Mouse (Mus musculus): ENCODE measurements around the gene Tbl1xr1. TPM values are rescaled to one million over a fixed set of nuclear protein-coding genes. Genes with fewer than 3 reads are reported as not detected.

Tbl1xr1 gene
- polyA plus RNA-seq, 1 experiment: 14.7 TPM

- H3K79me2 ChIP-seq (ENCODE audit: control insufficient read depth, insufficient read depth): peaks cover 94% of the 10 kb centered on the region
- no peak overlapping the region for H3K4me2 ChIP-seq (ENCODE audit: low read depth)
- no peaks in the 10 kb centered on the region for H3K36me3 ChIP-seq (ENCODE audit: control insufficient read depth, insufficient read depth)
- no peaks in the 10 kb centered on the region for H3K27me3 ChIP-seq (ENCODE audit: control insufficient read depth, insufficient read depth, insufficient read length)
- no peak overlapping the region for H3K4me3 ChIP-seq
- no peak for TF ChIP-seq SRF (IDR thresholded peaks at IDR 0.05; ENCODE audit: control insufficient read depth, insufficient read length, low read depth)
- no peak for TF ChIP-seq REST (IDR thresholded peaks at IDR 0.05; ENCODE audit: insufficient read depth, insufficient read length)
- TF ChIP-seq POLR2A (IDR thresholded peaks at IDR 0.05; ENCODE audit: insufficient read length, low read depth): no peak
- no peak for TF ChIP-seq E2F4 (IDR thresholded peaks at IDR 0.05; ENCODE audit: insufficient read depth)
- no peak for TF ChIP-seq MAX (IDR thresholded peaks at IDR 0.05; ENCODE audit: low read depth)
- no peak for TF ChIP-seq TCF3 (IDR thresholded peaks at IDR 0.05; ENCODE audit: insufficient read length, low read depth)
- TF ChIP-seq MYOG (IDR thresholded peaks at IDR 0.05; ENCODE audit: control insufficient read depth in 1 of 3, insufficient read depth in 1 of 3, insufficient read length in 2 of 3, low read depth in 2 of 3): no peak
- no peak for TF ChIP-seq TCF12 (IDR thresholded peaks at IDR 0.05; ENCODE audit: insufficient read depth, poor library complexity, severe bottlenecking)
- TF ChIP-seq POLR2AphosphoS2 (IDR thresholded peaks at IDR 0.05; ENCODE audit: insufficient read length, low read depth): no peak
- no peak for TF ChIP-seq CEBPB (IDR thresholded peaks at IDR 0.05; ENCODE audit: insufficient read depth, poor library complexity, severe bottlenecking)
- TF ChIP-seq MYOD1 (IDR thresholded peaks at IDR 0.05; ENCODE audit: control insufficient read depth in 1 of 3, insufficient read length in 2 of 3, low read depth in 2 of 3): no peak
- no peak for TF ChIP-seq USF1 (IDR thresholded peaks at IDR 0.05; ENCODE audit: low read depth)
- H3ac ChIP-seq (ENCODE audit: control insufficient read depth, insufficient read length): no peak overlapping the region
Observed at GRCm38 (mm10) chr3:22113773-22114172, 37.3 kb downstream of the Tbl1xr1 start.

- no peak overlapping the region for H3K4me3 ChIP-seq
- H3ac ChIP-seq (ENCODE audit: control insufficient read depth, insufficient read length): no peak overlapping the region
- TF ChIP-seq POLR2A (IDR thresholded peaks at IDR 0.05; ENCODE audit: insufficient read length, low read depth) (no peak), CEBPB (IDR thresholded peaks at IDR 0.05; ENCODE audit: insufficient read depth, poor library complexity, severe bottlenecking) (no peak), E2F4 (IDR thresholded peaks at IDR 0.05; ENCODE audit: insufficient read depth) (no peak), POLR2AphosphoS2 (IDR thresholded peaks at IDR 0.05; ENCODE audit: insufficient read length, low read depth) (no peak), MAX (IDR thresholded peaks at IDR 0.05; ENCODE audit: low read depth) (no peak), USF1 (IDR thresholded peaks at IDR 0.05; ENCODE audit: low read depth) (no peak), MYOD1 (IDR thresholded peaks at IDR 0.05; ENCODE audit: control insufficient read depth in 1 of 3, insufficient read length in 2 of 3, low read depth in 2 of 3) (peak; percentile 62 to 87 (median 77)), MYOG (IDR thresholded peaks at IDR 0.05; ENCODE audit: control insufficient read depth in 1 of 3, insufficient read depth in 1 of 3, insufficient read length in 2 of 3, low read depth in 2 of 3) (peak in 2 of 3 experiments; percentile 40 to 85), SRF (IDR thresholded peaks at IDR 0.05; ENCODE audit: control insufficient read depth, insufficient read length, low read depth) (no peak)
Observed at GRCm38 (mm10) chr3:22115221-22115620, 38.8 kb downstream of the Tbl1xr1 start.

GRCm38 (mm10) chr3:22115678-22116077, 39.2 kb downstream of the Tbl1xr1 start:
- Histone ChIP-seq H3K4me2 (ENCODE audit: low read depth) (no peak overlapping the region), H3K36me3 (ENCODE audit: control insufficient read depth, insufficient read depth) (no peaks in the 10 kb centered on the region), H3K79me2 (ENCODE audit: control insufficient read depth, insufficient read depth) (peaks cover 95% of the 10 kb centered on the region), H3K4me3 (no peak overlapping the region), H3K27me3 (ENCODE audit: control insufficient read depth, insufficient read depth, insufficient read length) (no peaks in the 10 kb centered on the region), H3ac (ENCODE audit: control insufficient read depth, insufficient read length) (no peak overlapping the region)
- TF ChIP-seq POLR2AphosphoS2 (IDR thresholded peaks at IDR 0.05; ENCODE audit: insufficient read length, low read depth): no peak
- no peak for TF ChIP-seq TCF3 (IDR thresholded peaks at IDR 0.05; ENCODE audit: insufficient read length, low read depth)
- no peak for TF ChIP-seq POLR2A (IDR thresholded peaks at IDR 0.05; ENCODE audit: insufficient read length, low read depth)
- TF ChIP-seq MYOD1 (IDR thresholded peaks at IDR 0.05; ENCODE audit: control insufficient read depth in 1 of 3, insufficient read length in 2 of 3, low read depth in 2 of 3): no peak
- TF ChIP-seq MYOG (IDR thresholded peaks at IDR 0.05; ENCODE audit: control insufficient read depth in 1 of 3, insufficient read depth in 1 of 3, insufficient read length in 2 of 3, low read depth in 2 of 3): no peak
- TF ChIP-seq SRF (IDR thresholded peaks at IDR 0.05; ENCODE audit: control insufficient read depth, insufficient read length, low read depth): no peak
- TF ChIP-seq MAX (IDR thresholded peaks at IDR 0.05; ENCODE audit: low read depth): no peak
- TF ChIP-seq USF1 (IDR thresholded peaks at IDR 0.05; ENCODE audit: low read depth): no peak

More at GRCm38 (mm10) chr3:22115221-22115620, 38.8 kb downstream of the Tbl1xr1 start:
- H3K4me2 ChIP-seq (ENCODE audit: low read depth): no peak overlapping the region
- H3K36me3 ChIP-seq (ENCODE audit: control insufficient read depth, insufficient read depth): no peaks in the 10 kb centered on the region
- H3K79me2 ChIP-seq (ENCODE audit: control insufficient read depth, insufficient read depth): peaks cover 95% of the 10 kb centered on the region
- H3K27me3 ChIP-seq (ENCODE audit: control insufficient read depth, insufficient read depth, insufficient read length): no peaks in the 10 kb centered on the region

GRCm38 (mm10) chr3:22116188-22116587, 39.7 kb downstream of the Tbl1xr1 start:
- Histone ChIP-seq H3ac (ENCODE audit: control insufficient read depth, insufficient read length) (no peak overlapping the region), H3K36me3 (ENCODE audit: control insufficient read depth, insufficient read depth) (no peaks in the 10 kb centered on the region), H3K27me3 (ENCODE audit: control insufficient read depth, insufficient read depth, insufficient read length) (no peaks in the 10 kb centered on the region), H3K4me2 (ENCODE audit: low read depth) (no peak overlapping the region), H3K79me2 (ENCODE audit: control insufficient read depth, insufficient read depth) (peaks cover 95% of the 10 kb centered on the region), H3K4me3 (no peak overlapping the region)
- TF ChIP-seq CEBPB (IDR thresholded peaks at IDR 0.05; ENCODE audit: insufficient read depth, poor library complexity, severe bottlenecking): no peak
- no peak for TF ChIP-seq TCF12 (IDR thresholded peaks at IDR 0.05; ENCODE audit: insufficient read depth, poor library complexity, severe bottlenecking)
- no peak for TF ChIP-seq POLR2AphosphoS2 (IDR thresholded peaks at IDR 0.05; ENCODE audit: insufficient read length, low read depth)
- TF ChIP-seq REST (IDR thresholded peaks at IDR 0.05; ENCODE audit: insufficient read depth, insufficient read length): no peak
- no peak for TF ChIP-seq E2F4 (IDR thresholded peaks at IDR 0.05; ENCODE audit: insufficient read depth)
- TF ChIP-seq USF1 (IDR thresholded peaks at IDR 0.05; ENCODE audit: low read depth): no peak
- no peak for TF ChIP-seq TCF3 (IDR thresholded peaks at IDR 0.05; ENCODE audit: insufficient read length, low read depth)
- no peak for TF ChIP-seq MAX (IDR thresholded peaks at IDR 0.05; ENCODE audit: low read depth)
- no peak for TF ChIP-seq MYOD1 (IDR thresholded peaks at IDR 0.05; ENCODE audit: control insufficient read depth in 1 of 3, insufficient read length in 2 of 3, low read depth in 2 of 3)
- no peak for TF ChIP-seq SRF (IDR thresholded peaks at IDR 0.05; ENCODE audit: control insufficient read depth, insufficient read length, low read depth)
- no peak for TF ChIP-seq MYOG (IDR thresholded peaks at IDR 0.05; ENCODE audit: control insufficient read depth in 1 of 3, insufficient read depth in 1 of 3, insufficient read length in 2 of 3, low read depth in 2 of 3)
- no peak for TF ChIP-seq POLR2A (IDR thresholded peaks at IDR 0.05; ENCODE audit: insufficient read length, low read depth)

All from myocyte (in vitro differentiated cells).